Mouse (Mus musculus): Measurements from ENCODE around the gene Pnma1. TPM values are rescaled to one million over a fixed set of nuclear protein-coding genes. Genes with fewer than 3 reads are reported as not detected.

The Pnma1 gene
- total RNA-seq, 2 experiments from 2014 or later = 4.8 to 5.1 TPM

DNA sequence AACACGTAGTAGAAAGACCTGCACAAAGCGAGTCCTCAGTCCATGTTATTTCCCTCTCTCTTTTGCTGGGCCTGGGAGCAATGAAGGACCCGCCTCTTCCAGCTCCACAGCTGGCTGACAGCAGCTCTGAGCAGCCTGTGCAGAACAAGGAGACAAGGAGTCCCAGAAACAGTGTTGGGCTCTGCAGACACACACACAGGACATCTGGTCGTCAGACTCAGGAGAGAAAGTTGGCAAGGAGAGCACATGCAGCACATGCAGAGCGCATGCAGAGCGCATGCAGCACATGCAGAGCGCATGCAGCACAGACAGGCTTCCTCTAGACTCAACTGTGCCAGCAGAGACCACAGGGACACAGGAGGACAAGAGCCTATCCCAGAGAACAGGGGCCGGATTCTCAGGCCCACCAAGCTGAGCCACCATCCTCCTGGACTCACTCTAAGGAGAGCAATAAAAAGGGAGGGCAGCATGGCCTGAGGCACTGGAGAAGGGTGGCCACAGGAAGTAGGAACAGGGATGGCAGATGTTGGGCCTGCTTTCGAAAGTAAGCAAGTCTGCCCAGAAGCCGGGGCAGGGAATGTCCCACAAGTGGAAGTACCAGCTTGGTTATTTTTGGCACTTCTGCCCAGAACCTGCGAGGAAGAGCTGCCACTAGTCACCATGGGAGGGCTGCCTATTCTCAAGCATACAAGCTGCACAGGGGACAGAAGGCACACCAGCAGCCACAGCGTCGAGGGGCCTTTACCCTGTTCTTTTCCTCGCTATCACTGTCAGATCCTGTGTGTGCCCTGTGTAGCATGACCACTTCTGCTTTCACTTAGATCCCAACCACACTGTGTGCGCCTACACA is 39.7 kb upstream of the Pnma1 start:
- Histone ChIP-seq H3K27ac (peak overlapping the region; percentile 53; the same call in 1 of the 2 replicates), H3K4me3 (no peak overlapping the region)
- no peak for DNase-seq (ENCODE audit: extremely low spot score in 1 of 2, low spot score in 2 of 2)
- TF ChIP-seq CTCF (IDR thresholded peaks at IDR 0.05) = no peak
- intact Hi-C loops (cut with DNase I) = no loop called here

DNA sequence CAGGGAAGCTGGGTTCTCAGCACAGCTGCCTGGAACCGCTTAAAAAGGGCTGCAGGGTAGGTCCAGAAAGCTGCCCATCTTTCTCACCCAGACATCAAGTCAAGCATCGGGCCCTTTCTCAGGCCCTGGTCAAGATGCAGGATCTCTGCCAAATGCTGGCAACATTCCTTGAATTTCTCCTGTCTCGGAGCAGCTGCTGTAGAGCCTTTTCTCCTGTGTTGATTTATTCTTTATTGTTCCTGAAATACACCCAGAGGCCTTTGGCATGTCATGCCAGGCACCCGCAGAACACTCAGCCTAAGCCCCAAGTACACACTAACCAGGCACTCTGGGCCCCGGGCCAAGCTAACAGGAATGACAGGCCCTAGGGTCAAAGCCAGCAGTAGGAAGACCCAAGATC is 38.7 kb upstream of the Pnma1 start:
- TF ChIP-seq CTCF (IDR thresholded peaks at IDR 0.05) = no peak
- no peak for DNase-seq (ENCODE audit: extremely low spot score in 1 of 2, low spot score in 2 of 2)
- Histone ChIP-seq H3K27ac (no peak overlapping the region), H3K4me3 (no peak overlapping the region)
- intact Hi-C loops (cut with DNase I) = no loop called here

DNA sequence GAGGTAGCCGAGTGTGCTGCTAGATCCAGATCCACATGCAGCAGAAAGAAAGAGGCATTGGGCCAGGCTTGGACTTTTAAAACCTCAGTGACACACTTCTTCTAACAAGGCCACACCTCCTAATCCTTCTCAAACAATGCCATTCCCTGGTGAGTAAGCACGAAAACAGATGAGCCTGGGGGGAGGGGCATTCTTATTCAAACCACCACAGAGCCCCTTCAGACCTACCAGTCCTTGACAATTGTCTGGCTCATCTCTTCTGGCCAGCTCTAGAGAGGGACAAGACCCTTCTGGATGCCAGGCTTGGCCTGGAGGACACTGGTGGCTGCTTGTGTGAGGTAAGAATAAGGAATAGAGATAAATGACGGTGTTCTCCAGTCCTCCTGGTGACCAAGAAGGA is 38.2 kb upstream of the Pnma1 start:
- no peak overlapping the region for H3K4me3 ChIP-seq
- TF ChIP-seq CTCF (IDR thresholded peaks at IDR 0.05) = no peak
- no peak for DNase-seq (ENCODE audit: extremely low spot score in 1 of 2, low spot score in 2 of 2)
- intact Hi-C loops (cut with DNase I) = no loop called here
- H3K27ac ChIP-seq = no peak overlapping the region

DNA sequence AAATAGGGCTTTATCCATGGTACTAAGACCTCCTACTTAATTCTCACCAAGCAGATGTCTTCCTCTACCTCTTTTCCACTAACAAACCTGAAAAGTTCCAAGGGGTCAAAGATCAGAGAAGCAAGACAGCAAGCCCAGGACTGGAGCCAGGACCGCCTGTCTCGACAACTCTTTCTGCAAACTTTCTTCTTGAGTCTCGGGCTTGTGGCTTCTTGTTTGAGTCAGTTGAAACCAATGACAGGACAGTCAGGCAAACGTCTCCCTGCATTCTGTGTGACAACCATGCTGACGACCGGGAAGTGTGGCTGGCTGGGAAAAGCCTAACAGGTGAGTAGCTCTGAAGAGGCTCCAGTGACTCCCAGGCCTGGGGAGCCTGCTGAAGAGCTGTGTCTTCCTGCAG is 37.3 kb upstream of the Pnma1 start:
- no peak for DNase-seq (ENCODE audit: extremely low spot score in 1 of 2, low spot score in 2 of 2)
- no peak overlapping the region for H3K4me3 ChIP-seq
- TF ChIP-seq CTCF (IDR thresholded peaks at IDR 0.05) = no peak
- intact Hi-C loops (cut with DNase I) = no loop called here
- no peak overlapping the region for H3K27ac ChIP-seq

DNA sequence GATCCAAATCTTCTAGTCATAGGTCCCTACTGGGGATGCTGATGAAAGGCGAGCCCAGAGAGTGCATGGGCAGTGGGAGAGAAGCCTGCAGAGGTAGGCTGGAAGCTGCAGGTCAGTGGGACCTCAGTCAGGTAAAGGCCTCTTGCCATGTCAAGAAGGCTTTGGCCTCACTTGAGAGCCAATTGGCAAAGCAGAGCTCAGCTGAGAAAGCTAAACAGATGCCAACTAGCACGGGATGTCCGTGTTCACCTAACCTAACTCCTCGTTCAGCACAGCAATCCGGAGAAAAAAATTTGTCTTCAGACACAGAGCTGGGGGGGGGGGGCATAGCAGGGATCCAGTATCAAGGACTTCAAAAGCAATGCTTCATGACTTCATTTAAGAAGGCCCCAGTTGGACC is 36.7 kb upstream of the Pnma1 start:
- H3K27ac ChIP-seq = no peak overlapping the region
- intact Hi-C loops (cut with DNase I) = no loop called here
- H3K4me3 ChIP-seq = no peak overlapping the region
- TF ChIP-seq CTCF (IDR thresholded peaks at IDR 0.05) = no peak
- no peak for DNase-seq (ENCODE audit: extremely low spot score in 1 of 2, low spot score in 2 of 2)

DNA sequence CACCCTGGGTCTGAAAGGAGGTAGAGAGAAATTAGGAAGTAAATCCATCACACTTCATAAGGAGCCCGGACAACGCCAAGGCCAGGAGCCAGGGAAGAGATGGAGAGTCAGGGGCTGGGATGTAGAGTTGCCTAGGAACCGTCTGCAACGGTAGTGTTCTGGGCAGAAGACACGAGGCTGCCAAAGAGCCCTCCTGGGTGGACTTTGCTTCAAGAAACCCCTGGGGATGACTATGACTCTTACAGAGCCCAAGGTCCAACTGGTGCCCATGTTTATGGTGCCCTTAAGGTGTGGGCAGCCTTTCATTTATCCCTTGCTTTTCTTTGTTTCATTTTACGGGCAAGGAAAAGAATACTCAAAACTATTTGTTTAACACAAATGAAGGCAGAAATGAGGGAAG is 33.7 kb upstream of the Pnma1 start:
- Histone ChIP-seq H3K27ac (no peak overlapping the region), H3K4me3 (no peak overlapping the region)
- intact Hi-C loops (cut with DNase I) = no loop called here
- TF ChIP-seq CTCF (IDR thresholded peaks at IDR 0.05) = no peak
- DNase-seq (ENCODE audit: extremely low spot score in 1 of 2, low spot score in 2 of 2) = no peak

DNA sequence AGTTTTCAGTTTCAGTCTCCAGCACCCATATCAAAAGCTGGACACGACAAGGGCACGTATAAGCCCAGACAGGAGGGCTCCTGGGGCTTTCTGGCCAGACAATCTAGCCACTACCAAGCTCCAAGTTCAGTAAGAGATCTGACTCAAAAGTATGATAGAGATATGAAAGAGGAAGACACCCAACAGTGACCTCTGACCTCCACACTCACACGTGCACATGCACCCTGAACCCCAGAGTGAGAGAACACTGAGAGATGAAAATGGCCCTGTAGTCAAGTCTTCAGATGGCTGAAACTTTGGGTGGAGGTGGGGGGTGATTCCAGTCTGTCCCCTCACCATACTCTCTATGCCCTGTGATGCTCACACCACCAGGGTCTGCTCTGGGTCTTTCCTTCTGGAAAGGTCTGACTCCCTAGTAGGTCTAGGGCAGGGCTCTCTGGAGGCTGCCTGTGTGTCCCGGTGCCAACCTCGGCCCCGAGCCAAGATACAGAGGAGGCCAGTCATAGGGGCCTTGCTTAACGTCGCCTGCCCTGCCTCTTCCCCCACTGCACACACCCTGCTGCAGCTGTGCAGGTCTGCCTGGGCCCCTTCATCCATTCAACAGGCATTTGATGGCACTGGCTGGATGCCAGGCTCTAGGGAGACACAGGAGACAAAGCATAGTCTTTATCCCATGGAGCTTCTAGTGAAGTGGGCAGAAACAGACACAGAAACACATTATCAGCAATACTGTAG is 32.6 kb upstream of the Pnma1 start:
- no peak overlapping the region for H3K27ac ChIP-seq
- intact Hi-C loops (cut with DNase I) = no loop called here
- no peak overlapping the region for H3K4me3 ChIP-seq
- no peak for DNase-seq (ENCODE audit: extremely low spot score in 1 of 2, low spot score in 2 of 2)
- TF ChIP-seq CTCF (IDR thresholded peaks at IDR 0.05) = no peak

DNA sequence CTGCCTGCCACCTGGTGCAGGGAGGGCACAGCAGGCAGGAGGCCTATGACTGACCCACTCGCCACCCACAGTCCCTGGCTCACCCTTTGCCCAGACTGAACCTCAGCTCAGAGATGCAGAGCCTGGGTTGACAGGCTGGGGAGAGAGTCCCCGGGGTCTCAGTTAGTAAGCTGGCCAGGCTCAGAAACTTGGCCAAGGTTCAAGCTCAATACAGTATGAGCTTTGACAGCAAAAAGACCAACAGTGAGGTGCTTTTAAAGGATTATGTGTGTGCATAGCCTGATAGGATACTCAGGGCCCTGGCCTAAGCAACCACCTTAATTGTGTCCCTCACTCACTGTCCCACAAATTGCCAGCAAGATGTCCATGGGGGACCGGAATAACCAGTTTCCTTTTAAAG is 31.8 kb upstream of the Pnma1 start:
- intact Hi-C loops (cut with DNase I) = no loop called here
- no peak for TF ChIP-seq CTCF (IDR thresholded peaks at IDR 0.05)
- no peak overlapping the region for H3K27ac ChIP-seq
- DNase-seq (ENCODE audit: extremely low spot score in 1 of 2, low spot score in 2 of 2) = no peak
- no peak overlapping the region for H3K4me3 ChIP-seq

DNA sequence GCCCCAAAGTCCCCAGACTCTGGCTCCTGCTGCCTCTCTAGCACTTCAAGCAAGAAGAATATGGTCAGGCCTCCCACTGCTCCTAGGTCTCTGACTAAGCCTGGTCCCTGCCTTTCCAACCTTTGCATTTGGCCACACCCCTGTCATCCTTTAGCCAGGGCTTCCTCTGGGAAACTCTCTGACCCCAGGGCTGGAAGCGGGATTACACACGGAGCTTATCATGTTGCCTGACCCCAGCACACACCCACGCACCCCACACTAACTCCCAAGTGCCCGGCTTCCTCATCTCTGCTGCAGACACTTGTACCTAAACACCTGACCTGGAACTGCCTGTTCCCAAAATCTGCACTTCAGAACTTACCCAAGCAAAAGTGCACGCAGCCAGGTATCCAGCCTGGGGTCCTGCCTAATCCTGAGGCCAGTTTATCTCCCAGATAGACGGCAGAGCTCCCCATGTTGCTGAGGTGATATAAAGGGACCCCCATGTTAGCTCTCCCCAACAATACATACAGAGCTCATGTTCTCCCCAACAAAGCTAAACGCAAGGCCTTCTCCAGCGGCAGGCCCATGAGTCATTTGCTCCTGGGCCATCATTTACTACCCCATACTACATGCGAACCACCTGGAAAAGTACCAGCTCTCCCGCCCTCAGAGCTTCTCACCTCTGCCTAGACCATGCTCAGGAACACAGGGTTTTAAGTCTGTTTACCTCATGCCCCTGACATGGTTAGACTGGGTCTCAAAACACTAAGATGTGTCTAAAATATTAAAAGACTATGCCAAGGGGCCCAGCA is 30.6 kb upstream of the Pnma1 start:
- no peak for DNase-seq (ENCODE audit: extremely low spot score in 1 of 2, low spot score in 2 of 2)
- intact Hi-C loops (cut with DNase I) = no loop called here
- no peak for TF ChIP-seq CTCF (IDR thresholded peaks at IDR 0.05)
- Histone ChIP-seq H3K4me3 (no peak overlapping the region), H3K27ac (no peak overlapping the region)

DNA sequence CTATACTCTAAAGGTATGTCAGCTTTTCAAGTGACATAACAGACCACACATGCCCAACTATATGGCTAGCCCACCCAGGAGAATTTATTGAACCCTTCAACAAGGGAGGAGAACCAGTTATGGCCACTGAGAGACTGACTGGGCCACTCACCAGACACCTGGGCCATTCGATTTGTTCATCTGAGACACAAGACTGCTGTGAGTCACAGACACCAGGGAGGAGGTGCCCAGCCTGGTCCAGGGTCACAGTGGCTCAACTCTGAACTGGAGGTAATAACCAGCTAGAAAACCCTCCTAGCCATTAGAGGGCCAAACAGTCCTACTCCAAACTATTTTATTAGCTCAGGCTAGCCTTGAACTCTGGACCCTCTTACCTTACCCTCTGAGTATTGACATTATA is 29.8 kb upstream of the Pnma1 start:
- no peak overlapping the region for H3K4me3 ChIP-seq
- intact Hi-C loops (cut with DNase I) = no loop called here
- TF ChIP-seq CTCF (IDR thresholded peaks at IDR 0.05) = no peak
- H3K27ac ChIP-seq = peak overlapping the region; percentile 94
- DNase-seq (ENCODE audit: extremely low spot score in 1 of 2, low spot score in 2 of 2) = no peak

DNA sequence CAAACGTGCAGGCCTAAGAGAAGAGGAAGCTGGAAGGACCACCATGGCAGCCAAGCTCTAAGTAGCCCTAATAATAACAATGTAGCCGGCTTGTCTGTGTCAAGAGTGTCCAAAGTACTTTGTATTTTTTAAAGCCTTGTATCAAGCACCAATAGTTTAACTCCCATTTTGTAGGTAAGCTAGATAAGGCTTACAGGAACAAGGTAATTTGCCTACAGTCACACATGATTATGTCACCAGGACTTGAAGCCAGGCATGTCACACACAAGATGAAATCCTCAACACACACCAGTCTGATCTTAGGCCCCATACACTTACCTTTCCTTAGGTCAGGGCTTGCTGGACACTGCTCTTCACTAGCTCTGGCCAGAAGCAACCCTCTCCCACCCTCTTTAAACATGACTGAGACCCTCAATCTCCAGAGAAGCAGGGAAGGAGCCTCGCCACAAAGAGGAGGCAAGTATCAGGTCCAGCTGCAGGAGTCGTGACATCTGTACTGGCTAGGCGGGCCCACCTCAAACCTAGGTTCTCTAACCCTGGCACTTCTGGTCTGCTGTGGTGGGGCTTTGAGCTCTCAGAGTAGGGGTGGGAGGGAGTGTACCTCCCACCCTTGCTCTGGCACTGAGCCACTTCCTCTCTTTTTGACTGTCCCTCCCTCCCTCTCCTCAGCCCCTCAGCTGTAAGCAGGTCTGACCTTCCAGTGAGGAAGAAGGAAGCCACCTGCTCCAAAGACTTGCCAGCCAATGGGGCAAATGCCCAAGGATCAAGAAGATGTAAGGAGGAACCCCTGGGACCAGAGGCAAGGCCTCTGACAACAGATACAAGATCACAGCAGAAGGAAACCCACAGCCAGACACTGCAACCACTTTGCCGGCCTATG is 28.8 kb upstream of the Pnma1 start:
- intact Hi-C loops (cut with DNase I) = loop anchor here (1.0 kb wide), 1 partner anchor 41 kb away; the partner anchor contains the start of gene Elmsan1
- Histone ChIP-seq H3K4me3 (no peak overlapping the region), H3K27ac (peak overlapping the region; percentile 94)
- TF ChIP-seq CTCF (IDR thresholded peaks at IDR 0.05) = no peak
- no peak for DNase-seq (ENCODE audit: extremely low spot score in 1 of 2, low spot score in 2 of 2)
